Mouse (Mus musculus): ENCODE results near the gene Ccdc38. TPM values are rescaled to one million over a fixed set of nuclear protein-coding genes. Genes with fewer than 3 reads are reported as not detected.

Gene Ccdc38
- polyA plus RNA-seq, 1 experiment from 2014 or later: 0.83 TPM

GRCm38 (mm10) chr10:93589281-93589848, 48.9 kb downstream of the Ccdc38 start, which contains the start of gene Snrpf:
Gene Snrpf (minus strand): TSS chr10:93589706.
- ATAC-seq: peak; percentile 90
- WGBS: 1% methylated on average over 61 of the region's 63 CpGs
- peaks cover 2% of the 10 kb centered on the region; the same call in 1 of the 2 replicates for H3K36me3 ChIP-seq (ENCODE audit: control insufficient read depth, insufficient read depth, low read length)
- H3K9ac ChIP-seq (ENCODE audit: low read depth, low read length): peak within 1 kb of the TSS; percentile 75
- H3K4me2 ChIP-seq (ENCODE audit: low read length): peak within 1 kb of the TSS; percentile 86
- H3K4me3 ChIP-seq (ENCODE audit: low read depth, low read length): peak within 1 kb of the TSS; percentile 62
- H3K4me1 ChIP-seq (ENCODE audit: control insufficient read depth, insufficient read depth, low read length): peaks cover 15% of the 10 kb centered on the region
- peak within 1 kb of the TSS; percentile 78 for H3K27ac ChIP-seq (ENCODE audit: low read length)
- no peaks in the 10 kb centered on the region for H3K9me3 ChIP-seq (replicated peaks; ENCODE audit: control insufficient read depth, low read length, poor library complexity, severe bottlenecking)
- H3K27me3 ChIP-seq (ENCODE audit: control insufficient read depth, insufficient read depth, low read depth, low read length): no peaks in the 10 kb centered on the region

- no peaks in the 10 kb centered on the region for H3K27me3 ChIP-seq (ENCODE audit: control insufficient read depth, insufficient read depth, low read depth, low read length)
- no peak overlapping the region for H3K27ac ChIP-seq (ENCODE audit: low read length)
- H3K4me1 ChIP-seq (ENCODE audit: control insufficient read depth, insufficient read depth, low read length): peaks cover 13% of the 10 kb centered on the region
- no peak overlapping the region for H3K9ac ChIP-seq (ENCODE audit: low read depth, low read length)
- no peaks in the 10 kb centered on the region for H3K36me3 ChIP-seq (ENCODE audit: control insufficient read depth, insufficient read depth, low read length)
- ATAC-seq: no peak
- H3K4me3 ChIP-seq (ENCODE audit: low read depth, low read length): no peak overlapping the region
- no peaks in the 10 kb centered on the region for H3K9me3 ChIP-seq (replicated peaks; ENCODE audit: control insufficient read depth, low read length, poor library complexity, severe bottlenecking)
- no peak overlapping the region for H3K4me2 ChIP-seq (ENCODE audit: low read length)
- 54% methylated on average over 12 of the region's 12 CpGs for WGBS
These were observed 52.0 kb downstream of the Ccdc38 start for GRCm38 (mm10) chr10:93592456-93592855.

- WGBS: 1% methylated on average over 22 of the region's 22 CpGs
- Histone ChIP-seq H3K36me3 (ENCODE audit: control insufficient read depth, insufficient read depth, low read length) (no peaks in the 10 kb centered on the region), H3K27ac (ENCODE audit: low read length) (peak overlapping the region; percentile 30), H3K4me2 (ENCODE audit: low read length) (peak overlapping the region; percentile 77), H3K9me3 (replicated peaks; ENCODE audit: control insufficient read depth, low read length, poor library complexity, severe bottlenecking) (no peaks in the 10 kb centered on the region), H3K4me3 (ENCODE audit: low read depth, low read length) (peak overlapping the region; percentile 39), H3K27me3 (ENCODE audit: control insufficient read depth, insufficient read depth, low read depth, low read length) (no peaks in the 10 kb centered on the region), H3K4me1 (ENCODE audit: control insufficient read depth, insufficient read depth, low read length) (no peaks in the 10 kb centered on the region; the same call in 1 of the 2 replicates), H3K9ac (ENCODE audit: low read depth, low read length) (peak overlapping the region; percentile 70)
- peak; percentile 74 for ATAC-seq
These were observed 53.6 kb downstream of the Ccdc38 start for GRCm38 (mm10) chr10:93594022-93594482.

GRCm38 (mm10) chr10:93595831-93596230, 55.4 kb downstream of the Ccdc38 start:
- no peak overlapping the region for H3K9ac ChIP-seq (ENCODE audit: low read depth, low read length)
- no peaks in the 10 kb centered on the region for H3K9me3 ChIP-seq (replicated peaks; ENCODE audit: control insufficient read depth, low read length, poor library complexity, severe bottlenecking)
- no peaks in the 10 kb centered on the region; the same call in 1 of the 2 replicates for H3K4me1 ChIP-seq (ENCODE audit: control insufficient read depth, insufficient read depth, low read length)
- no peak overlapping the region for H3K4me3 ChIP-seq (ENCODE audit: low read depth, low read length)
- H3K27ac ChIP-seq (ENCODE audit: low read length): no peak overlapping the region
- no peak for ATAC-seq
- H3K4me2 ChIP-seq (ENCODE audit: low read length): no peak overlapping the region
- 67% methylated on average over 4 of the region's 4 CpGs for WGBS
- H3K27me3 ChIP-seq (ENCODE audit: control insufficient read depth, insufficient read depth, low read depth, low read length): no peaks in the 10 kb centered on the region
- H3K36me3 ChIP-seq (ENCODE audit: control insufficient read depth, insufficient read depth, low read length): no peaks in the 10 kb centered on the region

- ATAC-seq: no peak
- no peaks in the 10 kb centered on the region for H3K27me3 ChIP-seq (ENCODE audit: control insufficient read depth, insufficient read depth, low read depth, low read length)
- H3K4me3 ChIP-seq (ENCODE audit: low read depth, low read length): no peak overlapping the region
- no peaks in the 10 kb centered on the region for H3K9me3 ChIP-seq (replicated peaks; ENCODE audit: control insufficient read depth, low read length, poor library complexity, severe bottlenecking)
- no peak overlapping the region for H3K9ac ChIP-seq (ENCODE audit: low read depth, low read length)
- H3K4me1 ChIP-seq (ENCODE audit: control insufficient read depth, insufficient read depth, low read length): no peaks in the 10 kb centered on the region; the same call in 1 of the 2 replicates
- H3K4me2 ChIP-seq (ENCODE audit: low read length): no peak overlapping the region
- 75% methylated on average over 3 of the region's 3 CpGs for WGBS
- no peaks in the 10 kb centered on the region for H3K36me3 ChIP-seq (ENCODE audit: control insufficient read depth, insufficient read depth, low read length)
- H3K27ac ChIP-seq (ENCODE audit: low read length): no peak overlapping the region
These were observed 56.2 kb downstream of the Ccdc38 start for GRCm38 (mm10) chr10:93596641-93597040.

DNA sequence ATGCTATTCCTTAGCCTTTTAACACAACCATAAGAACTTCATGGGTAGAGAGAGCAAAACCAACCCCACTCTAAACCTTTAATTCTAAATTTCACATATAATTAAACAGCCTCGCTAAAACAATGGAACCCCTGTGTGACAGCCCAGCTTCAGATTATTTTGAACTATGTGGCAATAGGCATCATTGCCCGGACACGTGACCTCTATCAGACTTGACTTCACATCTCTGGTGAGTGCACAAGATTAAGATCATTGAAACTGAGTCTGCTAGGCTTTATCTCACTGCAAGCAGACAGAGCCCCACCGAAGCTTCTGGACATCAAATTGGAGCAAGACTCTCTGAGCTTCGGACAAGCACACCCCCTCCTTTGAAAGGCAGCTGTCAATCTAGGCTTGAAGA, 61.9 kb downstream of the Ccdc38 start:
- ATAC-seq: no peak
- no peaks in the 10 kb centered on the region for H3K9me3 ChIP-seq (replicated peaks; ENCODE audit: control insufficient read depth, low read length, poor library complexity, severe bottlenecking)
- H3K4me3 ChIP-seq (ENCODE audit: low read depth, low read length): no peak overlapping the region
- H3K9ac ChIP-seq (ENCODE audit: low read depth, low read length): no peak overlapping the region
- 54% methylated on average over 5 of the region's 5 CpGs for WGBS
- H3K27me3 ChIP-seq (ENCODE audit: control insufficient read depth, insufficient read depth, low read depth, low read length): no peaks in the 10 kb centered on the region
- no peak overlapping the region for H3K4me2 ChIP-seq (ENCODE audit: low read length)
- no peaks in the 10 kb centered on the region for H3K36me3 ChIP-seq (ENCODE audit: control insufficient read depth, insufficient read depth, low read length)
- no peak overlapping the region for H3K27ac ChIP-seq (ENCODE audit: low read length)
- no peaks in the 10 kb centered on the region for H3K4me1 ChIP-seq (ENCODE audit: control insufficient read depth, insufficient read depth, low read length)

DNA sequence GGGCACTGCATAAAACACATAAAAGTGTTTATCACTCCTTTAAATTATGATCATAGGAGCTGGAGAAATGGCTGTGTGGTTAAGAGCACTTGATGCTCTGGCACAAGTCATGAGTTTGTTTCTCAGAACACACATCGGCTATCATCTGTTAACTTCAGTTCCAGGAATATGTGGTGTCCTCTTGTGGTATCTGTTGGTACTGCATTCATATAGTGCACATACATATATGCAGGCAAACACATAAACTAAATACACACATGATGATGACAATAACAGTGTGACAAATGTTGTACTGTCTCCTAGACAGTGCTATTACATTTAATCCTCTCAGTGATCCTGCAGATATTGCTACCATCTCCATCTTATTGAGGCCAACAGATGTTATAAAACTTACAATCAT, 62.8 kb downstream of the Ccdc38 start:
- Histone ChIP-seq H3K27ac (ENCODE audit: low read length) (no peak overlapping the region), H3K9ac (ENCODE audit: low read depth, low read length) (no peak overlapping the region), H3K4me2 (ENCODE audit: low read length) (no peak overlapping the region), H3K9me3 (replicated peaks; ENCODE audit: control insufficient read depth, low read length, poor library complexity, severe bottlenecking) (no peaks in the 10 kb centered on the region), H3K36me3 (ENCODE audit: control insufficient read depth, insufficient read depth, low read length) (no peaks in the 10 kb centered on the region), H3K4me3 (ENCODE audit: low read depth, low read length) (no peak overlapping the region), H3K4me1 (ENCODE audit: control insufficient read depth, insufficient read depth, low read length) (no peaks in the 10 kb centered on the region), H3K27me3 (ENCODE audit: control insufficient read depth, insufficient read depth, low read depth, low read length) (no peaks in the 10 kb centered on the region)
- ATAC-seq: no peak
- 97% methylated on average over 1 of the region's 1 CpGs for WGBS

- H3K4me3 ChIP-seq (ENCODE audit: low read depth, low read length): no peak overlapping the region
- no peak overlapping the region for H3K9ac ChIP-seq (ENCODE audit: low read depth, low read length)
- H3K4me2 ChIP-seq (ENCODE audit: low read length): no peak overlapping the region
- no peak for ATAC-seq
- no peaks in the 10 kb centered on the region for H3K4me1 ChIP-seq (ENCODE audit: control insufficient read depth, insufficient read depth, low read length)
- H3K27me3 ChIP-seq (ENCODE audit: control insufficient read depth, insufficient read depth, low read depth, low read length): no peaks in the 10 kb centered on the region
- no peaks in the 10 kb centered on the region; the same call in 1 of the 2 replicates for H3K9me3 ChIP-seq (replicated peaks; ENCODE audit: control insufficient read depth, low read length, poor library complexity, severe bottlenecking)
- H3K36me3 ChIP-seq (ENCODE audit: control insufficient read depth, insufficient read depth, low read length): no peaks in the 10 kb centered on the region
- H3K27ac ChIP-seq (ENCODE audit: low read length): no peak overlapping the region
- WGBS: 87% methylated on average over 9 of the region's 9 CpGs
These were observed 65.9 kb downstream of the Ccdc38 start for GRCm38 (mm10) chr10:93606326-93606725.

- Histone ChIP-seq H3K36me3 (ENCODE audit: control insufficient read depth, insufficient read depth, low read length) (no peaks in the 10 kb centered on the region), H3K9ac (ENCODE audit: low read depth, low read length) (no peak overlapping the region), H3K27ac (ENCODE audit: low read length) (no peak overlapping the region), H3K4me3 (ENCODE audit: low read depth, low read length) (no peak overlapping the region), H3K4me2 (ENCODE audit: low read length) (no peak overlapping the region), H3K4me1 (ENCODE audit: control insufficient read depth, insufficient read depth, low read length) (no peaks in the 10 kb centered on the region), H3K9me3 (replicated peaks; ENCODE audit: control insufficient read depth, low read length, poor library complexity, severe bottlenecking) (no peaks in the 10 kb centered on the region; the same call in 1 of the 2 replicates), H3K27me3 (ENCODE audit: control insufficient read depth, insufficient read depth, low read depth, low read length) (no peaks in the 10 kb centered on the region)
- no peak for ATAC-seq
- 52% methylated on average over 9 of the region's 9 CpGs for WGBS
These were observed 67.6 kb downstream of the Ccdc38 start for GRCm38 (mm10) chr10:93608051-93608450.
